Mouse (Mus musculus) spleen, adult 2 months (tissue): Measurements from ENCODE around the gene Kif1b. TPM values are rescaled to one million over a fixed set of nuclear protein-coding genes. Genes with fewer than 3 reads are reported as not detected.

Experiments
- DNase-seq, 2 experiments: peaks; one replicate each; pipeline versions ENCODE4 v3.0.0 to v3.0.0-alpha.2; 2012 to 2021; ENCODE audit warnings: low spot score in 2 of 2, low read depth in 1 of 2
- H3K27ac ChIP-seq: fragments of 200-500 bp; 2 replicates; pipeline ENCODE4 v1.5.1; 2012; ENCODE audit warnings: low read length, inconsistent platforms; ENCODE audit not compliant: insufficient read depth
- H3K27me3 ChIP-seq: fragments of 200-500 bp; 2 replicates; pipeline ENCODE4 v1.6.1; 2012; ENCODE audit warnings: mild to moderate bottlenecking, moderate library complexity, low read length, inconsistent platforms; ENCODE audit not compliant: control insufficient read depth, insufficient read depth
- H3K36me3 ChIP-seq: fragments of 200-500 bp; 2 replicates; pipeline ENCODE4 v1.6.1; 2012; ENCODE audit warnings: mild to moderate bottlenecking, low read length, inconsistent platforms; ENCODE audit not compliant: control insufficient read depth, insufficient read depth
- H3K4me1 ChIP-seq: fragments of 200-500 bp; 2 replicates; pipeline ENCODE4 v1.6.1; 2011; ENCODE audit warnings: inconsistent platforms; ENCODE audit not compliant: control insufficient read depth, insufficient read depth, insufficient read length
- H3K4me3 ChIP-seq: fragments of 200-500 bp; 2 replicates; pipeline ENCODE4 v1.5.1; 2011; ENCODE audit warnings: mild to moderate bottlenecking, inconsistent platforms; ENCODE audit not compliant: insufficient read depth, insufficient read length; ENCODE audit errors: extremely low read depth
- CTCF ChIP-seq: fragments of 200-500 bp; IDR thresholded peaks from 2 replicates; pipeline ENCODE4 v1.5.1; 2011; ENCODE audit warnings: mild to moderate bottlenecking, inconsistent platforms; ENCODE audit not compliant: insufficient read depth, insufficient read length, insufficient replicate concordance; ENCODE audit errors: extremely low read depth
- POLR2A ChIP-seq: fragments of 200-500 bp; IDR thresholded peaks from 2 replicates; pipeline ENCODE4 v1.6.1; 2011; ENCODE audit warnings: low read depth, low read length, inconsistent platforms
- WGBS: fragments of 180-500 bp; shearing (Covaris S2); methylation state at CpG from one replicate; pipeline ENCODE4 v1.1.7; 2018; 5-methylcytosine and 5-hydroxymethylcytosine counted together
- polyA plus RNA-seq: library from polyadenylated mRNA; depleted of rRNA; stranded (reverse); fragments of >200 nt; gene quantifications from 2 replicates; pipeline ENCODE4 v1.2.3, GENCODE M21; 2012

Gene Kif1b
- polyA plus RNA-seq, 1 experiment, result 12.6 TPM

DNA sequence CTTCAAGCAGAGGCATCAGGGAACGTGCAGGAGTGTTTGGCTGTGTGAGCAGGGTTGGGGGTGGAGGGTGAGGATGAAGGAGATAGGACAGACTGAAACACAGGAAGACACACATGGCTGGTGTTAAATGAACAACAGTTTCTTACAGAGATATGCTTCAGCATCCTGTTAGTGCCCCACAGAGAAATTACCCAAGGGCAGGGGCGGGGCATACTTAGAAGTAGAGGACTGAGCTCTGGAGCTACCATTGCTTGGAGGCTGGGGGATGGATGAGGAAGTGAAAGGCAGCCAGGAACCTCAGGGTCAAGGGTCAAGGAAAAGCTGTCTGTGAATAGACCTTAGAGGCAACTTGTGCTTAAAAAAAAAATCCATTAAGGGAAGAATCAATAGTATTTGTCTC, 33.2 kb upstream of the Kif1b start:
- Histone ChIP-seq H3K4me1 (no peaks in the 10 kb centered on the region; the same call in 1 of the 2 replicates), H3K36me3 (peaks cover 23% of the 10 kb centered on the region), H3K4me3 (no peak overlapping the region), H3K27me3 (no peaks in the 10 kb centered on the region), H3K27ac (no peak overlapping the region)
- no peak for TF ChIP-seq CTCF
- TF ChIP-seq POLR2A, result no peak
- no peak for DNase-seq
- 60% methylated on average over 2 of the region's 2 CpGs for WGBS

GRCm38 (mm10) chr4:149339426-149340214, 32.1 kb upstream of the Kif1b start:
- no peak overlapping the region for H3K4me3 ChIP-seq
- H3K27me3 ChIP-seq, result no peaks in the 10 kb centered on the region
- TF ChIP-seq POLR2A (no peak), CTCF (no peak)
- H3K27ac ChIP-seq, result no peak overlapping the region
- DNase-seq, result no peak
- no peaks in the 10 kb centered on the region; the same call in 1 of the 2 replicates for H3K4me1 ChIP-seq
- WGBS, result 70% methylated on average over 5 of the region's 5 CpGs
- H3K36me3 ChIP-seq, result peaks cover 29% of the 10 kb centered on the region

DNA sequence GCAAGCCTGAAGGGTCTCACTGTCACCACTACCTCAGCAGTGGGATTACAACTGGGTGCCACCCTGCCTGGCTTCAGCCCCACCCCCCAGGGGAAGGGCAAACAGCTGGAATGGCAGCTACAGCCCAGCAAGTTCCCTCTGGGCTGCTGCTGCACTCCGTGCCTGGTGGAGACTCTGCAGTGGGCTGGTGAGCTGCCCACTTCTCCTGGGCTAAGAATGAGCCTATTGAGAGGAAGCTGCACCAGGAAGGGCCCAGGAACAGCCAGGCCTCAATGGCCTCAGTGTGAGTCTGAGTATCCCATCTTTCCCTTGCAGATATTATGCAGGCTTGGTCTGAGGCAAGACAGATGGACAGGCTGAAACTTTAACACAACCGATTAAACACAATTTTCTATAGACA, 30.6 kb upstream of the Kif1b start:
- Histone ChIP-seq H3K36me3 (peaks cover 31% of the 10 kb centered on the region), H3K27me3 (no peaks in the 10 kb centered on the region), H3K4me1 (no peaks in the 10 kb centered on the region; the same call in 1 of the 2 replicates), H3K27ac (no peak overlapping the region), H3K4me3 (no peak overlapping the region)
- TF ChIP-seq POLR2A (no peak), CTCF (no peak)
- no peak for DNase-seq
- 84% methylated on average over 2 of the region's 2 CpGs for WGBS

DNA sequence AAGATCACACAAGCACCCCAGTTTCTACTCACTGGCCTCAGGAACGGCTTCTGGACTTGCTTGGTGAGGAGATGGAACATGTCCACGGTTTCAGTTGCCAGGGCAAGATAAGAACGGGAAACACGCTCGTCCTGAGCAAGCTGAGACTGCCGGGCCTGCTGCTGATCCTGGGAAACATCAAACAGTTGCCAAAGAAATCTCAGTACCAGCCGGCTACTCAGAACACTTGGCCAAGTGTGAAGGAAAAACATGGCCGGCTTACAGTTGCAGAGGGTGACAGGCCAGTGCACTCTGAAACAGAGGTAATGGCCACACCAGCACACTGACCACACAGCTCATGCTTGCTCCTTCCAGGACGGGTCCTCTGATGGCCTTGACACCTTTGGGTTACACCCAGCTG, 29.9 kb upstream of the Kif1b start:
- no peak for TF ChIP-seq POLR2A
- Histone ChIP-seq H3K27me3 (no peaks in the 10 kb centered on the region), H3K27ac (no peak overlapping the region), H3K36me3 (peaks cover 29% of the 10 kb centered on the region), H3K4me3 (no peak overlapping the region), H3K4me1 (no peaks in the 10 kb centered on the region; the same call in 1 of the 2 replicates)
- DNase-seq, result no peak
- 90% methylated on average over 9 of the region's 9 CpGs for WGBS

- Histone ChIP-seq H3K27ac (no peak overlapping the region), H3K4me3 (no peak overlapping the region), H3K4me1 (no peaks in the 10 kb centered on the region; the same call in 1 of the 2 replicates), H3K36me3 (peaks cover 30% of the 10 kb centered on the region), H3K27me3 (no peaks in the 10 kb centered on the region)
- no peak for DNase-seq
- TF ChIP-seq POLR2A, result no peak
- no peak for TF ChIP-seq CTCF
- WGBS, result 83% methylated on average over 7 of the region's 7 CpGs
Observed at GRCm38 (mm10) chr4:149336302-149336701, 28.8 kb upstream of the Kif1b start.

DNA sequence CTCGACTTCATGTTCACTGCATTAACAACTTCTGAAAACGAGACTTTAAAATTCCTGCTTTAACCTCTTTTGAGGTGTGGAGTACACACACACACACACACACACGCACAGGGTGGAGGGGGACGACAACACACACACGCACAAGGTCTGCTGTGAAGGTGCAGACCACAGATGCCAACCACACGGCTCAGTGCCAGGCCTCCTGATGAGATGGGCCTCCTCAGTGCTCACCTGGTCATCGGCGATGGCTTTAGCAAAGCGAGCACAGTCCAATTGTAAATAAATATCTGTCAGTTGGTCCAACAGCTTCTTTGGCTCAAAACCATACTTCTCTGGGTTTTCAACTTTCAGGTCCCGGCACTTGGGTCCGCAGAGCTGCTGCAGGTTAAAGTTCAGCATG, 27.4 kb upstream of the Kif1b start:
- 92% methylated on average over 11 of the region's 11 CpGs for WGBS

DNA sequence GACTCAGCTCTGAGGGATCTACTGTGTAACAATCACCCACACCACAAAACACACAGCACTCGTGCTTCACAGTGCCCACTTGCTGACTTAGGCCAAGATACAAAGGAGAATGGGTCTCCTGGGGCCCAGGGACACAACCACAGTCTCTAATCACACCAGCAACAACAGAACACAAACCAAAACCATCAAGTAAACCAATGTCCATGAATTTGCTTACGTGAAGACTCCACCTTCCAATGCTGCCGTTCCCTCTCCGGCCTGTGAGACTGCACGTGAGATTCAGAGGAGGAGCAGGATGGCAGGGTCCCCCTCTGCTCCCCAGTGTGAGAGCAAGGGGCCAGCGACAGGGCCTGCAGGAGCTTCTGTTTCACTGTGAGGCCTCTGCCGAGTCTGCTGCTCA, 25.2 kb upstream of the Kif1b start:
- TF ChIP-seq POLR2A (no peak), CTCF (no peak)
- DNase-seq, result no peak
- Histone ChIP-seq H3K4me1 (no peaks in the 10 kb centered on the region), H3K27me3 (no peaks in the 10 kb centered on the region), H3K36me3 (peaks cover 56% of the 10 kb centered on the region), H3K27ac (no peak overlapping the region), H3K4me3 (no peak overlapping the region)
- WGBS, result 92% methylated on average over 7 of the region's 7 CpGs

More for the DNA sequence above, 27.4 kb upstream of the Kif1b start:
- Histone ChIP-seq H3K27ac (no peak overlapping the region), H3K4me1 (no peaks in the 10 kb centered on the region), H3K36me3 (peaks cover 42% of the 10 kb centered on the region), H3K4me3 (no peak overlapping the region), H3K27me3 (no peaks in the 10 kb centered on the region)
- DNase-seq, result no peak
- TF ChIP-seq CTCF (no peak), POLR2A (no peak)
